Mouse (Mus musculus) hindlimb bud, embryonic 11.5 days (tissue): ENCODE results near the gene Tmem161a.

Experiments used
- DNase-seq: peaks from one replicate; pipeline ENCODE4 v3.0.0-alpha.2; 2012; ENCODE audit warnings: low read depth, low spot score; ENCODE audit errors: extremely low spot score

Tmem161a gene

GRCm38 (mm10) chr8:70159211-70159610 lies 12.9 kb upstream of the Tmem161a start:
- no peak for DNase-seq

DNA sequence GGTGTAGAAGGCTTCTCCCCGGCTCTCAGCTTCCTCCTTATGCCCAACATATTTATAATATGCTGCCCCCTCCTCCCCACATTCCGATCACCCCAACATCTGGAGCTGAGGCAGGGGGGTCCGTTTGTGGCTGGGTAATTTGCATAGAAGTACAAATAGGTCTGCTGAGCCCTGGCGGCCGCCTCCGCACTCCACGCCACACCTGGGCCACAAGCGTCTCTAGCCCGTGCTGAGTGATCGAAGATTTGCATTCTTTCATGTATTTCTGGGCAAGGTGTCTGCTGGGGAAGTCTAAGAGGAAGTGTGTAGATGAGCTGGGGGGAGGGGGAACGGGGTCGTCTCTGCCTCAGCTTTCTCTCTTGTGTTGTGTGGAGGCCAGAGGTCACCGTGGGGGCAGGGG lies 12.1 kb upstream of the Tmem161a start:
- DNase-seq: no peak

GRCm38 (mm10) chr8:70163316-70163715 lies 8.8 kb upstream of the Tmem161a start:
- no peak for DNase-seq

DNA sequence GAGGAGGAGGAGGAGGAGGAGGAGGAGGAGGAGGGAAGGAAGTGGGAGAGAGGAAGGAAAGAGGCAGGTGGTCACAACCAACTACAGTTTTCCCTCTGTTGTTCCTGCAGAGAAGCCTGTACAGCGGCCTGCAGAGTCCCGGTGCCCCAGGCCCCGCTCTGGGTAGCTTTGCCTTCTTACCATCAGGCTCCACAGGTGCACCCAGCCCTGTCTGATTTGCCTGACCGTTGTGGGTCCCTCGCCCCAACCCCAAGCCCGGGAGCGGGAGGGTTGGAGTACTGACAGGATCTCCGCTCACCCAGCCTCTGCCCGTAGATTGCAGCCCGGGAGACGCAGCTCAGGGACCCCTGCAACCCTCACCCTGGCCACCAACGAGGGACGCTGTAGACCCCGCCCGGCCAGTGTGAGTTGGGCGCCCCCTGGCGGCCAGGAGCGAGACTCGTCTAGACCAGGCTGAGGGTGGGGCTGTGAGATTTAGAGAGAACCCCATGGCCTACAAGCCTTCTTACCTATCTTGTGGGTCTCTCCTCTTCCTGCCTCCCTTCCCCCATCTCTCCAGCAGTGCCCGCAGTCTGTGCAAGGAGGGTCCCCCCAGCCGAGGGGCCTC lies 5.5 kb upstream of the Tmem161a start:
- DNase-seq: no peak

DNA sequence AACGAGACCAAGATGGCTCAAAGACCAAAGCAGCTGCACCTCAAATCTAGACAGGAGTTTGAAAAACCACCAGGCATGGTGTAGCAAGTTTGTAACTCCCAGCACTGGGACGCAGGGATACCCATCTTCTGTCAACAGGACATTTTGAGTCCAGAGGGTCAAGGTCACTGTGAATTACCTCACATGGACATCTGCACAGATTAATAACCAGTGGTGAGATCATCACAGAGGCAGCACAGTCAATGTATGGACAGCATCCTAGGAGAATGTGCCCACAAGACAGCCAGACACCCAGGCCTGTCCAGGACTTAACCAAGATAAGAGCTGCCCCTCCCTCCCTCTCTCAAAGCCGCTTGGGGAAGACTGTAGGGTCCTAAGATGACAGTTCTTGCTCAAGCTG lies 2.0 kb upstream of the Tmem161a start:
- DNase-seq: no peak

DNA sequence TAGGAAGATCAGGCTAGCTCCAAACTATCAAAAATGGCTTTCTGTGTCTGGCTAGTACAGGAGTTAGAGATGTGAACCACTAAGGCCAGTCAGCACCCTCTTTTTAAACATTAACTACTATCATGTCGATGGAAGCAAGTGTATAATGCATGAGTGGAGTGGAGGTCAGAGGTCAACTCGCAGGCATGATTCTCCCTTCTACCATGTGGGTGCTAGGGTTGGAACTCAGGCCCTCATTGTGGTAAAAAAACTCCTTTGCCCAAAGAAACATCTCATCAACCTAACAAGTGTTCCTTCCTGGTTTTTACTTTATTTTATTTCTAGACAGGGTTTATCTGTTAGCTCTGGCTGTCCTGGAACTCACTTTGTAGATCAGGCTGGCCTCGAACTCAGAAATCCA lies 1.4 kb upstream of the Tmem161a start:
- DNase-seq: no peak

- no peak for DNase-seq
Observed at GRCm38 (mm10) chr8:70171240-70171639, 916 bp upstream of the Tmem161a start.

- DNase-seq: no peak
Observed at GRCm38 (mm10) chr8:70173320-70173719, 1.2 kb downstream of the Tmem161a start.

DNA sequence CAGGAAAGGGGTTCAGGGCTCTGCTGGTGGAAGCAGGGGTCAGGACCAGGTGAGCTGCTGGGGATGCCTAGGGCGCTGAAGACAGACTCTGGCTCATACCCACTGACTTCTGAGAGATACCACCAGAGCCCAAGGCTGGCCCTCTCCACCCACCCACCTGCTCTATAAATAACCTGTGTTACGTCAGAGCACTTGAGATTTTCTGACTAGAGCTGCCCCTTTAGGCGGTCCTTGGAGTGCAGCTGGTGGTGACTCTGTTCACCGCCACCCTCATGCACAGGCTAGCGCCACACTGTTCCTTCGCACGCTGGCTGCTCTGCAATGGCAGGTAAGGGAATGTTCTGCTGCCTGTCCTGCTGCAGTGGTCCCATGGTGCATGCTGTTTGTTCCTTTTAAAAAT lies 1.9 kb downstream of the Tmem161a start:
- DNase-seq: no peak

DNA sequence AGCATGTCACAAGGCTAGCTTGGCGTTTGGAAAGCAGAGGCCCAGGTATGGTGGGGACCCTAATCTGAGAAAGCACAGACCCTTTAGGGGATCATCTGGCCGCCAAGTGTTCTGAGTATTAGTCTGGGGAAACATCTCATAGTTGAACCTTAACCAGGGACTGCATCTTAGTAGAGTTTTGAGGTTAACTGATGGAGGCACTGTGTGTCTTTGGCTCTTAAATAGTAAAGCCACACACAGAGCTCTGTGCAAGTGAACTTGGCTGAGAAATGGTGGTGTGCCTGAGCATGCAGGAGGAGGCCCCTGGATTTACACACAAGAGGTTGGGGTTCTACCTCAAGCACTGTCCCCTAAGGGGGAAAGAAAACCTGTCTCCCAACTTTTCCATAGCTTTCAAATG lies 6.1 kb downstream of the Tmem161a start:
- no peak for DNase-seq

GRCm38 (mm10) chr8:70179082-70179481 lies 6.9 kb downstream of the Tmem161a start:
- DNase-seq: no peak

DNA sequence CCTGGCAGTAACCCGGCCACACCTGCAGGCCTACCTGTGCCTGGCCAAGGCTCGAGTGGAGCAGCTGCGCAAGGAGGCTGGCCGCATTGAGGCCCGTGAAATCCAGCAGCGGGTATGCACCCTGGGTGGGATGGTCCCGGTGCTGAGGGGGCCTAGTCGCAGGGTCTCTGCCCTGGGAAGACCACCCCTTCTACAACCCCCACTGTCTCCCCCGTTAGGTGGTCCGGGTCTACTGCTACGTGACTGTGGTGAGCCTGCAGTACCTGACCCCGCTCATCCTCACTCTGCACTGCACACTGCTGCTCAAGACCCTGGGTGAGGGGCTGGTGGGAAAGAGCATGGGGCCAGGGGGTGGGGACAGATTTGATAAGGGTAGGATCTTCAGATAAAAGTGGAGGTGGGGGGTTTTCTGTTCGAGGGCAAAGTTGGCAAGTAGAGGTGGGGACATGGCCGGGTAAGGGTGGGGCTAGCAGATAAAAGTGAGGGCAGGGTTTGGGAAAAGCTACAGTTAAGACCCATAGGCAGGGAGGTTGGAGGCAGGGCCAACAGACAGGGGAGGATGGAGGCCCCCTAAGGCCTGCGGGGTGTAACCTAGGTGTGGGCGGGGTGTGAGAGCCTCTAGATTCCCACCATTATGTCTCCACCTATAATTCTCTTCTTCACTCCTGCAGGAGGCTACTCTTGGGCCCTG lies 9.2 kb downstream of the Tmem161a start:
- DNase-seq: no peak

DNA sequence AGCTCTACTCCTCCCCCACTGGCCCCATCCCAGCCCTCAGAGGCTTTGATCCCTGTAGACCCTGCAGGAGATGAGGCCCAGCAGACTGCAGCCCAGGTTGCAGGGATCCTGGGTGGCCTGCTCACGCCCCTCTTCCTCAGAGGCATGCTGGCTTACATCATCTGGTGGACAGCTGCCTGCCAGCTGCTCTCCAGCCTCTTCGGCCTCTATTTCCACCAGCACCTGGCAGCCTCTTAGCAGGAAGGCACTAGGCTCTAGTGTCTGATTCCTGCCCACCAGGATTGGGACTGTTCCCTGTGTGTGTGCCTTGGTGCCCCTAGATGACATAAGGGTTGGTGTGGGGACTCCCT lies 9.7 kb downstream of the Tmem161a start:
- no peak for DNase-seq

GRCm38 (mm10) chr8:70183194-70183593 lies 11.0 kb downstream of the Tmem161a start:
- no peak for DNase-seq

- DNase-seq: no peak
Observed at GRCm38 (mm10) chr8:70188707-70189106, 16.6 kb downstream of the Tmem161a start.

GRCm38 (mm10) chr8:70193238-70193637 lies 21.1 kb downstream of the Tmem161a start:
- no peak for DNase-seq

GRCm38 (mm10) chr8:70194191-70194590 lies 22.0 kb downstream of the Tmem161a start:
- DNase-seq: no peak

DNA sequence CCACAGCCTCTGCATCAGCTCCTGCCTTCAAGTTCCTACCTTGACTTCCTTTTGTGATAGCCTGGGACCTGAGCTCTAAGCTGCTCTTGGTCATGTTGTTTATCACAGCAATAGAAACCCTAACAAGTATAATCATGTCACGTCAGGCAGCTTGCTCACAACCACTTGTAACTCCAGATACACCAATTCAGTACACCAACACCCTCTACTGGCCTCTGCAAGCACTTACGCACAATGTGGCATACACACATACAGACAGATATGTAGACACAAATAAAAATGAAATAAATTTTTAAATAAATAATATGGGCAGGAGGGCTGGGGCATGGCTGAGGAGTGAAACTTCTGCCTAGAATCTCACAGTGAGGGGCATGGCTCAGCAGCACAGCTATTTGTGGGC lies 23.6 kb downstream of the Tmem161a start:
- DNase-seq: no peak

DNA sequence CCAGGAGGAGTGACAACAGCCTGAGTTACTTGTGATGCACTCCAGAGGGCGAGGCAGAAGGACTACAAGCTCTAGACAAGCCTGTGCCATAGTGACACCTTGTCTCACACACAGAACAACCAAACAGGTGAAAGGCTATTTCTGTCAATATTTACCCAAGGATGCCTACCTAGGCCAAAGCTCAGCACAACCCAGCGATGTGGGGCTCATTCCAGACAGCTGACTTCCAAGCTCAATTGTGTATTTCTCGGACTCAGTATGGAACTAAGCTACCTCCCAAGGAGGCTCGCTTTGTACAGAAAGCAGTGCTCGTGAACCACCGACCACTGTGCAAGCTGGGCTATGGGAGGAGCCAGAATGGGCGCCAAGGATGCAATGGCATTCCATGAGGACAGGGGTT lies 25.4 kb downstream of the Tmem161a start:
- no peak for DNase-seq

DNA sequence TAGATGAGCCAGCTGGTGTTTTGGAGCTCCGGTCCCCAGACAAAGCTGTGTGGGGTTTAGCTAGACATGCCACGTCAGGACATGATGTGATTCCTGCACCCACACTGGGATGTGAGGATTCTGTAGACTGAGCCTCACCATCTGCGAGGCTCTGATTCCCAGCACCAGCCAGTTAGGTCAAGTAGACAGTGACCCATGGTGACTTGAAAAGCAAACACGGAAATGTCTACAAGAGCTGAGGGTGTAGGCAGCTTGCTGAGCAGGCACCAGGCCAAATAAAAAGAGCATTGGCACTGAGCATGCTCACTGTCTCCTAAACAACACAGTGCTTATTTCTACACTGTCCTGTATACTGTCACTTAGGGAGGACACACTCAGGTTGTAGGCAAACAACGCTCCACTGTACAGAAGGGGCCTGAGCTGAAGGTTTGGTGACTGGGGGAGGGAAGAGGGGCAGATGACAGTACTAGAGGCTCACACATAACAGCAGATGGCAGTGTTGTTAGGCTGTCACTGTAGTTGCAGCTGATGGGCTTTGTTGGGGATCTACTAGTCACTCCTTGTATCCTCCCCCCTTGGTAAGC lies 28.0 kb downstream of the Tmem161a start:
- DNase-seq: no peak

GRCm38 (mm10) chr8:70201417-70201816 lies 29.3 kb downstream of the Tmem161a start:
- no peak for DNase-seq

- no peak for DNase-seq
Observed at GRCm38 (mm10) chr8:70203072-70203471, 30.9 kb downstream of the Tmem161a start.

DNA sequence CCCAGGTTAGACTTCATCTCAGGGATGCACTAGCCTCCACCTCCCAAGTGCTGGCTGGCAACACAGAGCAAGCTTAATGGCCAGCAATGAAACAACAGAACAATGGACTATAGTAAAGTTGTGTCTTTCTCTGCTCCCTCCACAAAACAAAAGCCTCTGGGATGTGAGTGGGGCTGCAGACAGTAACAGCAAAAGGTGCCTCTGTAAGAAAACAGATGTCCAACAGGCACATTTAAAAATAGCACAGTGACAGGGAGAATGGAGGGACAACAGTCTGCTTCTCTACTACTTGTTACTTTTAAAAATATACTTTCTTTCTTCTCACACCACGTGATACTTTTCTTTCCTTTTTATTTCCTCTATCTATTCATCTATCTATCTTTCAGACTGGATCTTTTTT lies 32.6 kb downstream of the Tmem161a start:
- no peak for DNase-seq
